13 mouse cellular contexts compared by ENCODE assay signal in the genomic region with DNA sequence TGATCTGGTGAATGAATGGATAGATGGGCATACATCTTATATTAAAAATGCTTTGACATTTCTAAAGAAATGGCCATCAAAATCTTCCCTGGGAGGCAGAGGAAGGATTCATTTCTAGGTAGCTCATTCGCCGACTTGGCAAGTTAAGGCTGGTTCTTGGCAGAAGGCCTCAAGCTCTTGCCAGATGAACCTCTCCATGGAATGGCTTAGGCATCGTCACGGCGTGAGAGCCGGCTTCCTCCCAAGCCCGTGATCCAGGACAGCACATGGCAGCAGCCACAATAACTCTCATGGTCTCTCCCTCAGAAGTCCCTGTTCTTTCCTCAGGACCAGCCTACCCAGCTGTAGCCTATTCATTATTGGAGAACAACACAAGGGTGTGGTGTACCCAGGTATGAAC.
A peak's percentile ranks its signal among the peaks of the same experiment; 100 is the strongest.
DNase-seq lines count a peak whose midpoint lies in the region; ATAC-seq and TF ChIP-seq lines count a peak whose summit lies in the region.
"Had no signal": no experiment of that assay in that cellular context is flagged by ENCODE, and none has a peak within 500 bp of the region (broad histone marks: within the 10 kb centered on the region; RNA-seq: fewer than 3 reads in every experiment).

No protein-coding gene starts in this region.

- no peaks in the 10 kb centered on the region for H3K36me3 ChIP-seq in forebrain, embryonic 14.5 days (ENCODE audit: control insufficient read depth, insufficient read depth, low read length)
- no peaks in the 10 kb centered on the region for H3K36me3 ChIP-seq in forebrain, embryonic 11.5 days (ENCODE audit: control insufficient read depth, insufficient read depth, low read length)
- H3K36me3 ChIP-seq: embryonic facial prominence, embryonic 13.5 days; limb, embryonic 13.5 days had no signal

- no peak overlapping the region for H3K4me3 ChIP-seq in forebrain, embryonic 14.5 days (ENCODE audit: low read depth, low read length)
- H3K4me3 ChIP-seq in forebrain, embryonic 11.5 days (ENCODE audit: low read depth, low read length) = no peak overlapping the region
- H3K4me3 ChIP-seq: embryonic facial prominence, embryonic 13.5 days; layer of hippocampus, adult 2 months; limb, embryonic 13.5 days had no signal

- no peak overlapping the region for H3K27ac ChIP-seq in forebrain, embryonic 14.5 days (ENCODE audit: low read depth, low read length)
- H3K27ac ChIP-seq in forebrain, embryonic 11.5 days (ENCODE audit: low read depth, low read length) = no peak overlapping the region
- H3K27ac ChIP-seq: embryonic facial prominence, embryonic 13.5 days; layer of hippocampus, adult 2 months; limb, embryonic 13.5 days had no signal

- peak; percentile 50 for DNase-seq in forebrain, embryonic 14.5 days (ENCODE audit: low spot score)
- DNase-seq in forebrain, embryonic 11.5 days (ENCODE audit: low spot score) = no peak
- DNase-seq in kidney, adult 18-20 months = peak; percentile 9
- DNase-seq in kidney, postnatal 25 days = no peak
- peak; percentile 61 for DNase-seq in brain, embryonic 14.5 days (ENCODE audit: low read depth)
- peak; percentile 66 to 80 for DNase-seq in cerebellum, postnatal 25 days
- no peak for DNase-seq in spleen, postnatal 36 days (ENCODE audit: low spot score in 2 of 2)
- no peak for DNase-seq in heart, adult 9 months (ENCODE audit: low spot score in 2 of 2)
- DNase-seq: lung, adult 2 months; thymus, postnatal 4 days had no signal

- H3K9me3 ChIP-seq in forebrain, embryonic 14.5 days (replicated peaks; ENCODE audit: control insufficient read depth, low read length) = no peaks in the 10 kb centered on the region
- H3K9me3 ChIP-seq in forebrain, embryonic 11.5 days (ENCODE audit: control insufficient read depth, low read length) = no peaks in the 10 kb centered on the region
- H3K9me3 ChIP-seq: embryonic facial prominence, embryonic 13.5 days; limb, embryonic 13.5 days had no signal

- H3K9ac ChIP-seq in forebrain, embryonic 14.5 days (ENCODE audit: low read length) = no peak overlapping the region
- no peak overlapping the region for H3K9ac ChIP-seq in forebrain, embryonic 11.5 days (ENCODE audit: low read length)
- H3K9ac ChIP-seq: embryonic facial prominence, embryonic 13.5 days; limb, embryonic 13.5 days had no signal

- ATAC-seq in forebrain, embryonic 14.5 days = no peak
- no peak for ATAC-seq in forebrain, embryonic 11.5 days (replicated peaks; ENCODE audit: low FRiP score)

- peaks cover 4% of the 10 kb centered on the region; the same call in 1 of the 2 replicates for H3K4me1 ChIP-seq in forebrain, embryonic 14.5 days (ENCODE audit: control insufficient read depth, insufficient read depth, low read length)
- peaks cover 2% of the 10 kb centered on the region; the same call in 1 of the 2 replicates for H3K4me1 ChIP-seq in forebrain, embryonic 11.5 days (replicated peaks; ENCODE audit: control insufficient read depth, insufficient read depth, low read length)
- H3K4me1 ChIP-seq: embryonic facial prominence, embryonic 13.5 days; limb, embryonic 13.5 days had no signal

- TF ChIP-seq POLR2A in brain, embryonic 14.5 days (IDR thresholded peaks at IDR 0.05; ENCODE audit: borderline replicate concordance, extremely low read depth, insufficient read depth, insufficient read length, poor library complexity, severe bottlenecking) = no peak

- no peak for TF ChIP-seq CTCF in brain, embryonic 14.5 days (IDR thresholded peaks at IDR 0.05; ENCODE audit: borderline replicate concordance, extremely low read depth, insufficient read depth, insufficient read length)

- WGBS in forebrain, embryonic 14.5 days = 85% methylated on average over 7 of the region's 7 CpGs
- WGBS in forebrain, embryonic 11.5 days = 96% methylated on average over 7 of the region's 7 CpGs

- H3K4me2 ChIP-seq in forebrain, embryonic 14.5 days (ENCODE audit: low read length) = no peak overlapping the region
- no peak overlapping the region for H3K4me2 ChIP-seq in forebrain, embryonic 11.5 days (ENCODE audit: low read depth, low read length, severe bottlenecking)
- H3K4me2 ChIP-seq: embryonic facial prominence, embryonic 13.5 days; limb, embryonic 13.5 days had no signal

- no peaks in the 10 kb centered on the region for H3K27me3 ChIP-seq in forebrain, embryonic 14.5 days (replicated peaks; ENCODE audit: control insufficient read depth, insufficient read depth, low read length)
- no peaks in the 10 kb centered on the region for H3K27me3 ChIP-seq in forebrain, embryonic 11.5 days (ENCODE audit: control insufficient read depth, insufficient read depth, low read length)
- H3K27me3 ChIP-seq: embryonic facial prominence, embryonic 13.5 days; limb, embryonic 13.5 days had no signal

Comparison
In these comparisons a context has a peak if more than half of its experiments do, and no peak if none do; other contexts are left out.
1. DNase-seq: peak in forebrain, embryonic 14.5 days (single experiment), kidney, adult 18-20 months (single experiment), brain, embryonic 14.5 days (single experiment) and cerebellum, postnatal 25 days (2 of 2); none in forebrain, embryonic 11.5 days (single experiment), kidney, postnatal 25 days (0 of 2), spleen, postnatal 36 days (0 of 2) and heart, adult 9 months (0 of 2).